Mouse (Mus musculus) cortical plate, adult 2 months (tissue): ENCODE data around the gene Cpa5.

Experiments
- CTCF ChIP-seq: fragments of 200-500 bp; IDR thresholded peaks from 2 replicates; pipeline ENCODE4 v1.5.1; 2011; ENCODE audit warnings: mild to moderate bottlenecking, control low read depth, low read length; ENCODE audit not compliant: insufficient read depth; ENCODE audit errors: extremely low read depth
- POLR2A ChIP-seq: fragments of 200-500 bp; IDR thresholded peaks from 2 replicates; pipeline ENCODE4 v1.6.1; 2011; ENCODE audit warnings: mild to moderate bottlenecking, low read length, control low read depth; ENCODE audit not compliant: insufficient read depth; ENCODE audit errors: extremely low read depth

GRCm38 (mm10) chr6:30667585-30667984 lies 56.8 kb downstream of the Cpa5 start:
- TF ChIP-seq POLR2A (no peak), CTCF (no peak)
